Mouse (Mus musculus) layer of hippocampus, postnatal 36 days (tissue): Measurements from ENCODE around the gene Wdr81. TPM values are rescaled to one million over a fixed set of nuclear protein-coding genes. Genes with fewer than 3 reads are reported as not detected.

Source experiments
- DNase-seq, 2 experiments: peaks; one replicate each; pipeline ENCODE4 v3.0.0; 2022
- microRNA-seq, 2 experiments: library from miRNA; unstranded; fragments of <30 nt; microRNA quantifications; one replicate each; pipeline ENCODE4 v1.2.0; 2021
- total RNA-seq, 2 experiments: library from RNA; stranded (reverse); gene quantifications; 2 replicates each; pipeline ENCODE4 v1.2.3; 2021

The Wdr81 gene
- total RNA-seq, 2 experiments from 2014 or later, result 20.6 to 22.6 TPM

DNA sequence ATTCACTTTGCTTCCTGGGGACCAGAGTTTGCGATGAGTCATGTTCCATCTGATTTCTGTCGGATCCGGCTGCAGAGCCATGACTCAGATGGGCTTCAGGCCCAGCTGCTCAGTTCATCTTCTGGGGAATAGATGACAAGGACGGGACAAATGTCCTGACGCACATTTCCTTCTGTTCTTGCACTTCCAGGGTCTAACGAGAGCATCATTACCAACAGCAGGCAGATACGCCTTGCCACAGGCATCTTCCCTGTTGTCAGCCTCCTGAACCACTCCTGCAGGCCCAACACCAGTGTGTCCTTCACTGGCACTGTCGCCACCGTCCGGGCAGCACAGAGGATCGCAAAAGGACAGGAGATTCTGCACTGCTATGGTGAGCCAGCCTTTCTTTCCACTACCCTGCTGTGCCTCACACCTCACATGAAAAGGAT lies 55.1 kb downstream of the Wdr81 start:
- peak; percentile 33 to 47 for DNase-seq

DNA sequence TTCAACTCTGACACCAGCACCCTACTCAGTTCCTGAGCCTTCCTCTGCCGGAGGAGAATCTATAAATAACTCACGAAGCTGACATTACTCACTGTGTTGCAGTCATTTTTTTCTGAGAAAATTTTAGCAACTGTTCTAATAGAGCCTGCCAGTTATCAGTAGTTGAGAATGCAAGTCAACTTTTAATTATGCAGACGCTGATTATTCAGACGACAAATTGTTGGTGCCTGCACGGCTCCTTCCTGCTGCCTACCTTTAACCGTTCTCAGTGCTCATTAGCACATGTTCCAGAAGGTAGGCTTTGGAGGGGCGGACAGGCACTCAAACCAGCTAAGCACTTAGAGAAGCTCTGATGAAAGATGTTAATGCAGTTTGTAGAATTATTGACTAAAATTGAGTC lies 57.1 kb downstream of the Wdr81 start:
- peak in 1 of 2 experiments; percentile 33 for DNase-seq

DNA sequence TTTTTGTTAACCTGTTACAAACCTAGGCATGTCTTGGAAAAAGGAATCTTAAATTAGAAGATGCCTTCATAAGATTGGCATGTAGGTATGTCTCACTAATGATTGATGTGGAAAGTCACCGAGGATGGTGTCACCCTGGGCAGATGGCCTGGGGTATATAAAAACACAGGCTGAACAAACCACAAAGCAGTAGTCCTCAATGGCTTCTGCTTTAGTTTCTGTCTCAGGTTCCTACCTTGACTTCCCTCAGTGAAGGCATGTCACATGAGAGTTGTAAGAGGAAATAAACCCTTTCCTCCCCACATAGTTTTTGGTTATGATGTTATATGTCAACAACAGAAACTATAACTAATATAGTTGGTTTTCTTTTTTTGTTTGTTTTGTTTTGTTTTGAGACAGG lies 58.9 kb downstream of the Wdr81 start:
- DNase-seq, result no peak

Small RNA genes lying within 50 kb of the gene (microRNA-seq; reads per million reads assigned to microRNA genes)
- gene Mir22, result 2,878 to 17,312 reads per million in 2 experiments

Other genes starting within 250 kb of the Wdr81 start
- 10 to 100 TPM; 58.5 to 60.8 TPM for gene Rpa1, start 106.4 kb downstream of the Wdr81 start, total RNA-seq
- 10 to 100 TPM; 12.8 to 14.4 TPM for gene Smyd4, start 106.3 kb downstream of the Wdr81 start, total RNA-seq
- gene Serpinf1, start 32.0 kb downstream of the Wdr81 start, total RNA-seq, result 10 to 100 TPM; 12.5 to 17.0 TPM
- under 1 TPM; 0.40 to 0.50 TPM for gene Serpinf2, start 15.1 kb downstream of the Wdr81 start, total RNA-seq
- under 1 TPM; 0.40 to 0.85 TPM for gene Tlcd2, start 7.0 kb upstream of the Wdr81 start, total RNA-seq
- 100 to 1,000 TPM; 126 to 130 TPM for gene Prpf8, start 32.1 kb upstream of the Wdr81 start, total RNA-seq
- gene Rilp, start 55.4 kb upstream of the Wdr81 start, total RNA-seq, result 1 to 10 TPM in 1 of 2 experiments, under 1 TPM in 1; 0.90 to 1.3 TPM
- 1 to 10 TPM; 1.1 TPM for gene Scarf1, start 58.8 kb upstream of the Wdr81 start, total RNA-seq
- 10 to 100 TPM; 50.7 to 51.3 TPM for gene Slc43a2, start 77.0 kb upstream of the Wdr81 start, total RNA-seq
- gene Pitpna, start 133.4 kb upstream of the Wdr81 start, total RNA-seq, result 100 to 1,000 TPM; 283 to 291 TPM
- 10 to 100 TPM; 46.3 to 47.0 TPM for gene Inpp5k, start 176.3 kb upstream of the Wdr81 start, total RNA-seq
- gene Myo1c, start 195.8 kb upstream of the Wdr81 start, total RNA-seq, result 10 to 100 TPM; 13.4 to 17.1 TPM
- gene Crk, start 224.5 kb upstream of the Wdr81 start, total RNA-seq, result 100 to 1,000 TPM; 129 to 137 TPM